Mouse (Mus musculus) gonadal fat pad, adult 2 months (tissue): ENCODE measurements around the gene Myh9. TPM values are rescaled to one million over a fixed set of nuclear protein-coding genes. Genes with fewer than 3 reads are reported as not detected.

Experiments used
- DNase-seq: peaks from one replicate; pipeline ENCODE4 v3.0.0-alpha.2; 2012; ENCODE audit warnings: low read depth
- polyA plus RNA-seq: library from polyadenylated mRNA; depleted of rRNA; stranded (reverse); fragments of >200 nt; gene quantifications from 2 replicates; pipeline ENCODE4 v1.2.3, GENCODE M21; 2012

The Myh9 gene
- polyA plus RNA-seq, 1 experiment, result 68.6 TPM

GRCm38 (mm10) chr15:77828242-77828641 lies 13.7 kb downstream of the Myh9 start:
- no peak for DNase-seq

DNA sequence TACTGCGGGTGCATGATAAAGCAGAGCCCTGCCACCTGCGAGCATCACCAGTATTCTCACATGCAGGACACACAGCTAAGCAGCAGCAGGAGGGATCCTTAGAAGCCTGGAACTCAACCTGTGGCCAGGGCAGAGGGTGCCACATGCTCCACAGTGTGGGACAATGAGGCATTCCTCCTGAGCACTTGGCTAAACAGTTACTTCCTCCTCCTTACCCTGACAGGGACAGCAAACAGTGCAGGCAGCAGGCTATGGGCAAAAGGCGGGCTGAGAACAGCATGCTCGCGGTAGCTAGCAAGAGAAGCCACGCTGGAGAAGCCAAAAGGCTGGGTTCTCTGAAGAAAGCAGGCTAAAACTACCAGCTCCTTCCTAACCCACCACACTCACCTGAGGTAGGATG lies 14.2 kb downstream of the Myh9 start:
- DNase-seq, result no peak

DNA sequence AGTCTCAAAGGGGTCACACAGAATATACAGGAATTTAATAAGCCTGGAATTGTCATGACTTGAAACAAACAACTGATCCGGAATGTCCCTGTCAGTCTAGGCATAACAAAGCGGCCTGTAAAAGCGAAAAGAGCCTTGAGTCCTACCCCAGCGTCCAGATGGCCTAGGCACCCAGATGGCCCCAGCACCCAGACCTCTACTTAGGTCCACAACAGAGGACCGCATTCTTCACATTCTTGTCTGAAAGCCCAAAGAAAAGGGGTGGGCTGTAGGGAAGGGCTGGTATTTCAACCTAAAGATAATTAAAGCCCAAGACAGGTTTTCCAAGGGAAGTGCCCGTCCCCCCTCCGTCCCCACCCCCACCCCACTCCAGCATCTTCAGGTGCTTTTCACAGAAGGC lies 14.6 kb downstream of the Myh9 start:
- DNase-seq, result no peak

GRCm38 (mm10) chr15:77825382-77825781 lies 16.6 kb downstream of the Myh9 start:
- no peak for DNase-seq

DNA sequence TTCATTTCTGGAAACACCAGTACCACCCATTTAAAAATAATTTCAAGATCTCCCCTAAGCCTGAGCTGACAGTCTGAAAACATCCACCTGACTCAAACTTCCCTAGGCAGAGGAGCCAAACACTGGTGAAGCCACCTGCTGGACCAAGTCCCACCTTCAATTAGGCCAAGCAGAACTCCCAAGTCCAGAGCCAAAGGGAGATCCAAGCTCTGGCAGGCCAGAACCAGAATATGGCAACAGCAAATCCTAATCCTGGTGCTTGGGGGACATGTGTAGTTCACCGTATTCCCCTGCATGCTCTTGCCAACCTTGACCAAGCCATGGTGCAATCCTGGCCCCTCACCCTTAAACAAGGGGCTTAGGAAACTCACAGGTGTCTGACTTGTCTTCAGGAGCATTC lies 17.7 kb downstream of the Myh9 start:
- no peak for DNase-seq

DNA sequence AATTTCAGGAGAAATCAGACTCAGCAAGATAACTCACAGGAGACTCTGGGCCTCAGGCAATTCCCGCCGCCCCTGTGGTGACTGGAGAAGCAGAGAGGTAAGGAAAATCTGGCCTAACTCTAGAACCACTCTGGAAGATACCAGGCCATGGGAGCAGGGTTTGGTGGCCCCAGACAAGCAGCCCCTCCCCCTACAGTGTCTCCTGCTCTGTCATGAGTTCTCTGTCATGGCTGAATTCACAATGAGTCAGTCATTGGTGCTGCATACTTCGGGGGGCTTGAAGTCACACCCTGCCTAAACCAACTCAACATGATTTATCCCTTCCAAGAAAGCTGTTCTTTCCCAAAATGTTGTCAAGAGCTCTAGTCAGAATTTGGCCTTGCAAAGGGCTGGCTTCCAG lies 18.3 kb downstream of the Myh9 start:
- DNase-seq, result no peak

GRCm38 (mm10) chr15:77823196-77823595 lies 18.8 kb downstream of the Myh9 start:
- no peak for DNase-seq

- DNase-seq, result no peak
Measured at GRCm38 (mm10) chr15:77822671-77823070, 19.3 kb downstream of the Myh9 start.

- no peak for DNase-seq
Measured at GRCm38 (mm10) chr15:77822057-77822466, 19.9 kb downstream of the Myh9 start.

DNA sequence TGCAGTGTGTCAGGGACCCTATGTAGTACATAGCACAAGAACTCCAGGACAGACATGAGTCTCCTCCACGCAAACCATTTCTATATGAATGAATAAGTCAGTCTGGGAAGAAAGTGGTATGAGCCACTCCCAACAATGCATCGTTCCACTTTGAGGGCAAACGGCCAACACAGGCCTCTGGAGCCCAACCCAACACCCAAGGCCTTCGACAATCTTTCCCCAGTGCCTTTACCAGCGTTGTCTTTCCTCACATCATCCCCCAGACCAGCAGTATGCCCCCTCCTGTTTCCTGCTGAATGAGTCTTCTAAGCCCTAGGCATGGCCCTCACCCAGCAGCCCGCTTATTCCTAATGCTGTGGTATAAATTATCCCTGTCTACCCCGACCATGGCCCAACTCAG lies 20.6 kb downstream of the Myh9 start:
- DNase-seq, result no peak

DNA sequence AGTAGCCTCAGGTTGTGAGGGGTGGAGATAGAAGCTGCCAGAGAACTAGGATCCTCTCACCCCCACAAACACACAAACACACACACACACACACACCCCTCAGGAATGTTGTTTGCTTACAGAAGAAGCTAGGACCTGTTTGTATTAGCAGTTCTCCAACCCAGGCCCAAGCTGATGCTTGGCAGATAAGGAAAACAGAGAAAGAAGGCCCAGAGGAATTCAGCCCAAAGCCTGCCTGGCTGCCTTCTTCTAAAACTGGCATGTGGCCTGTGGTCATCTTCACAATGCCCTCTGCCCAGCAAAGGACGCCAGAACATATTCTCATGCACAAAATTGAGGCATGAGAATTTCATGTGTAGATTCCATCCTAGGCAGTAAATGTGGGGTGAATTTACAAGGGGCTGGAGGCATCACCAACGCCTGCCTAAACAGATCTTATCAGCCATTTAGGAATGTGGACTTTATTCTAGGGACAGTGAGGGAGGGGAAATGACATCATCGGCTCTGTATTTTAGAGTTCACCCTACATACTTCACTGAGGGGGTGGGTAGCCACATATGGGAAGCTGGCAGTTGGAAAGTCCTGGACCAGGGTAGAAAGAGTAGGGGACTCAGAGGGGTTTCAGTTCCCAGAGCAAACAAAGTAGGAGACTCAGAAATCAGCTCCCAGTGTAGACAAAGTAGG lies 21.4 kb downstream of the Myh9 start:
- no peak for DNase-seq

DNA sequence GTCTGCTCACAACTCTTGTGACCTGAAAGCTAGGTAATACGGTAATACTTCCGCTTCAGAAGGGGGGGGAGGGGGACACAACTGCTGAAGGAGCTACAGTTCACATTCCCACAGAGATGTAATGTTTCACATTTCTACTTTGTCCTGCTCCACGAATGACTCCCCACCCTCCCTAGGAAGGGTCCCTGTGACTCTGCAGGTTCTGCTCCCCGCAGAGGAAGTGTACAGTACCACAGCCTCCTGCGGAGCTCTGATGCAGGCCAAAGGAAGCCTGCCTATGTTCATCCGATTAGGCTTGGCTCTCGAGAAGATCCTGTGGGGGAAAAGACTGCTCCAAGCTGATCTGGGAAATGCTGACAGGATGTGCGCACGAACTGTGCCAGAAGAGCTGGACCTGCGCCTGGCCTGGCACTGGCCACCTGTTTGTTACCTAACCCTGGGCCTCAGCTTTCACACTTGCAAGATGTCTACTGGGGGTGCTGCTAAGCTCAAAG lies 22.0 kb downstream of the Myh9 start:
- no peak for DNase-seq

GRCm38 (mm10) chr15:77818556-77819158 lies 23.3 kb downstream of the Myh9 start:
- no peak for DNase-seq

- no peak for DNase-seq
Measured at GRCm38 (mm10) chr15:77817417-77817816, 24.6 kb downstream of the Myh9 start.

GRCm38 (mm10) chr15:77816601-77816950 lies 25.4 kb downstream of the Myh9 start:
- DNase-seq, result no peak

DNA sequence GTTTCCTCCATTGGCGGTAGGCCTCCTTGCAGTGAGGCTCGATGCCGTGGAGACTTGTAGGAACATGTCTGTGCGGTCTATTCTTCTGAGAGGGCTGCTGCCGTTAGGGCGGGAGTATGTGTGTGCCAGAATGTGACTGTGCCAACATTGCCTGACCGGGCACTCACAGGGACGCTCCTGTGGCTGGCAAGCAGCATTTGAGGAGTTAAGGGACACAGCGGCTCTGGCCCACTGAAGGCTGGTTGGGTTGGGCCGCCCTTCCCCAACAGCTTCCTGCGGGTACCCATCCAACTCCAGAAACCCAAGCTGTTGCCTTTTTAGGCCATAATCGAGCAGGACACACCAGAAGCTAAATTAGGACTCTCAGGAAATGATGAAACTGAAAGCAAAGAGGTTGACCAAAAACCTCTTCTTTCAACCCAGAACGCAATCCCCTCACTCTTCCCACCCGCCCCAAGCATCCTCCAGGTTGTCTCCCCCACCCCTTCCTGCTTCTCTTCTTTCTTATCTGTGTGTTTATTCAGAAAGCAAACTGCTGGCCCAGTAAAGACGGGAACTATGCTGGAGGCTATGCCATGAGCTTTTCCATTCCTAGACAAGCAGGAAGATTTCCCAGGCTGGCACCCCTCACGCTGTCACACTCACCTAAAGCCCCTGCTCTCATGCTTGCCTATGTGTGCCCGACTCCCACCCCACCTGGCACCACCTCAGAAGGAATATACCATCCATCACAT lies 25.9 kb downstream of the Myh9 start:
- DNase-seq, result no peak

GRCm38 (mm10) chr15:77813639-77814375 lies 28.2 kb downstream of the Myh9 start:
- DNase-seq, result no peak

GRCm38 (mm10) chr15:77812578-77812977 lies 29.4 kb downstream of the Myh9 start:
- no peak for DNase-seq

- DNase-seq, result no peak
Measured at GRCm38 (mm10) chr15:77811099-77811760, 30.7 kb downstream of the Myh9 start.

DNA sequence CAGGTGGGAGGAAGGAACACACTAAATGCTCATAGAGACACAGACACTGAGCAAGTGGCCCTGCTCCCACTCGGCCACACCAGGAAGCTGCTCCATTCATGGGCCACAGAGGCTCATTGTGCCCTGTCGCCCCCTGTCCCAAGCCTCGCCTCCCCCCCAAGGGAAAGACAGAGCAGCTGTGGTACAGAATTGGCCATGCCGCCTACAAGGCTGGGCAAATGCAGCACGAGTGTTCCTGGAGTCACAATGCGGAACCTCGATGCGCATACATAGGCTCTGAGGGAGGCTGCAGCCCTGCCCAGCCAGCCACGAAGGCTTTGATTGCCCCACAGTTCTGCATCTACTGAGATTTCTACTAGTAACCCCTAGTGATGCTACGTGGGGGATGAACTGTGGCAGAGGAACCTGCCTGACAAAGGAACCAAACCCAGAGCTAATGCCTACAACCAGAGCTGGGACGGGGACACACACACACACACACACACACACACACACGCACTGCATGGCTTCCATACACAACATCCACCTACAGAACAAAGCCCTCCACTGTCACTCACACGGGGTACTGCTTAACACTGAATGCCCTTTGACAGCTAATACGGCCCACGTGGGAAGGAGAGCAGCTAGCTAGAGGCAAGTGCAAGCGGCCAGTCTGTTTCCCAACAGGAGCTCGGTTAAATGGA lies 31.4 kb downstream of the Myh9 start:
- DNase-seq, result no peak

DNA sequence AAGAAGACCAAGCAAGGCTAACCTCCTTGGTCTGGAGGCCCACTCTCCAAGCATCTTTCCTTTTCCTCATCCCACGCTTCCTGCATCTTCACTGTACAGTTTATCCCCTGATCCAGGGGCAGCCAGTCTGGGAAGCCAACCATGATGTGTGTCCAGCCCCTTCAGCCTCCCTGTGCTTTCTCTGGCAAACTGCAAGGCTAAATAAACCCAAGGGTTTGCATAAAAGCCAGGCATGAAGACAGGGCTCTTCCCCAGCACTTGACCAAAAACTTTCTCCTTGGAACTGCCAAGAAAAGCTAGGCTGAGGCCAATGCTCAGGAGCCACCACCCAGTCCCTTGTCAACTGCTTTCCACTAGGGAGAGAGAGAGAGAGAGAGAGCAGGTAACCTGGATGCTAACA lies 32.5 kb downstream of the Myh9 start:
- DNase-seq, result no peak
